Mouse (Mus musculus) liver, embryonic 13.5 days (tissue): ENCODE measurements around the gene Tlx3. TPM values are rescaled to one million over a fixed set of nuclear protein-coding genes. Genes with fewer than 3 reads are reported as not detected.
A peak's percentile ranks its signal among the peaks of the same experiment; 100 is the strongest.

Source experiments
- ATAC-seq: fragments of 200-750 bp; cut with Nextera tagmentation; 2 replicates; pipeline ENCODE4 v1.8.0; 2017; ENCODE audit warnings: low read depth, mild to moderate bottlenecking, moderate number of reproducible peaks, moderate library complexity
- DNase-seq: peaks from one replicate; pipeline ENCODE4 v3.0.0; 2022
- H3K27ac ChIP-seq: fragments of 300-500 bp; sonication (generic); 2 replicates; pipeline ENCODE4 v1.5.1; 2015; ENCODE audit warnings: moderate library complexity, mild to moderate bottlenecking, inconsistent platforms
- H3K27me3 ChIP-seq: fragments of 300-500 bp; sonication (generic); 2 replicates; pipeline ENCODE4 v1.6.1; 2015; ENCODE audit warnings: mild to moderate bottlenecking, inconsistent platforms
- H3K36me3 ChIP-seq: fragments of 300-500 bp; sonication (generic); 2 replicates; pipeline ENCODE4 v1.6.1; 2015; ENCODE audit warnings: mild to moderate bottlenecking, inconsistent platforms
- H3K4me1 ChIP-seq: fragments of 300-500 bp; sonication (generic); replicated peaks from 2 replicates; pipeline ENCODE4 v1.6.1; 2015; ENCODE audit warnings: inconsistent platforms
- H3K4me2 ChIP-seq: fragments of 300-500 bp; sonication (generic); 2 replicates; pipeline ENCODE4 v1.6.1; 2015; ENCODE audit warnings: inconsistent platforms, mild to moderate bottlenecking, moderate library complexity
- H3K4me3 ChIP-seq: fragments of 300-500 bp; sonication (generic); replicated peaks from 2 replicates; pipeline ENCODE4 v1.5.1; 2015; ENCODE audit warnings: mild to moderate bottlenecking, inconsistent platforms
- H3K9ac ChIP-seq: fragments of 300-500 bp; sonication (generic); 2 replicates; pipeline ENCODE4 v1.6.1; 2015; ENCODE audit warnings: mild to moderate bottlenecking, inconsistent platforms
- H3K9me3 ChIP-seq: fragments of 300-500 bp; sonication (generic); replicated peaks from 2 replicates; pipeline ENCODE4 v1.6.1; 2016; ENCODE audit warnings: inconsistent platforms
- WGBS: fragments of 180-500 bp; shearing (Covaris S2); methylation state at CpG from one replicate; pipeline ENCODE4 v1.1.7; 2015; ENCODE audit not compliant: insufficient replicate concordance; 5-methylcytosine and 5-hydroxymethylcytosine counted together
- polyA plus RNA-seq: library from polyadenylated mRNA; unstranded; fragments of >200 nt; fragmentation: Nextera tagmentation; extraction: Ambion mirVana; gene quantifications from 2 replicates; pipeline ENCODE4 v1.2.1, GENCODE M21; 2015

Gene Tlx3
- polyA plus RNA-seq, 1 experiment from 2014 or later: not detected

GRCm38 (mm10) chr11:33204329-33204705, 928 bp upstream of the Tlx3 start:
- no peak for DNase-seq
- no peaks in the 10 kb centered on the region for H3K9me3 ChIP-seq
- H3K27me3 ChIP-seq: peaks cover 97% of the 10 kb centered on the region
- H3K36me3 ChIP-seq: no peaks in the 10 kb centered on the region
- WGBS: 1% methylated on average over 18 of the region's 18 CpGs
- H3K4me2 ChIP-seq: no peak overlapping the region
- no peak overlapping the region for H3K4me3 ChIP-seq
- H3K27ac ChIP-seq: no peak overlapping the region
- ATAC-seq: no peak
- H3K9ac ChIP-seq: no peak overlapping the region
- H3K4me1 ChIP-seq: peaks cover 26% of the 10 kb centered on the region

DNA sequence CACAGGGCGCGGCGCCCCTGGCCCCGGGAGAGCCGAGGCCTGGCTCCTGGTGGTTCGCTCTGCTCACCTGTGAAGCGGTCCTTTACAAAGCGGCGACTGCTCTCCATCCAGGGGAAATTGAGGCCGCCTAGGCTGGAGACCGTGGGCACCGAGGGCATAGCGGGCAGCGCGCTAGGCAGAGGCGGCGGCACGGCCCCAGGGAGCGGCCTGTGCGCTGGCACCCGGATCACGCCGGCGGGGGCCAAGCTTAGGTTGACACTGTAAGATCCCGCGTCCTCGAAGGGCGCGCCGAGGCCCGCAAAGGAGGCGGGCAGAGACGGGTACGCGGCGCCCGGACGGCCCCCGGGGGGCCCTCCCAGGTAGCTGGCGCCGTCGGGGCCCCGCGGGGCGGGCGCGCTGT, 417 bp downstream of the Tlx3 start:
- DNase-seq (no peak), ATAC-seq (no peak)
- Histone ChIP-seq H3K9ac (no peak overlapping the region), H3K36me3 (no peaks in the 10 kb centered on the region), H3K27me3 (peaks cover 100% of the 10 kb centered on the region), H3K4me3 (peak overlapping the region; percentile 28), H3K4me2 (peak overlapping the region; percentile 40), H3K9me3 (no peaks in the 10 kb centered on the region), H3K27ac (no peak overlapping the region), H3K4me1 (peaks cover 26% of the 10 kb centered on the region)
- 1% methylated on average over 35 of the region's 47 CpGs for WGBS

DNA sequence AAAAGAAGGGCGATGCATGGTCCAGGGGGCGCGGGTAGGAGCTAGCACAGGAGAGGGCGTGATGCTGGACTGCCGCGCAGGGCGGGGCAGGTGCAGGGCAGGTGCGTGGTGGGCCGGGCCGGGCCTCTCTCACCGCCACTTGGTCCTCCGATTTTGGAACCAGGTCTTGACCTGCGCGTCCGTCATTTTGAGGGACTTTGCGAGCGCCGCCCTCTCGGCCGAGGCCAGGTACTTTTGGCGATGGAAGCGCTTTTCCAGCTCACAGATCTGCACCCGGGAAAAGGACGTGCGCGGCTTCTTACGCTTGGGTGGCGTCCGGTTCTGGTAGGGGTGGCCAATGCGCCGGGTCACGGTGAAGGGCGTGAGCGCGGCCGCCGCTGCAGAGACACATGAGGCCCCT, 1.1 kb downstream of the Tlx3 start:
- Histone ChIP-seq H3K27ac (no peak overlapping the region), H3K4me3 (no peak overlapping the region), H3K36me3 (no peaks in the 10 kb centered on the region), H3K9ac (no peak overlapping the region), H3K4me1 (peaks cover 26% of the 10 kb centered on the region), H3K4me2 (no peak overlapping the region), H3K27me3 (peaks cover 100% of the 10 kb centered on the region), H3K9me3 (no peaks in the 10 kb centered on the region)
- ATAC-seq: no peak
- no peak for DNase-seq
- 3% methylated on average over 37 of the region's 37 CpGs for WGBS

GRCm38 (mm10) chr11:33201626-33202010, 1.8 kb downstream of the Tlx3 start:
- ATAC-seq: no peak
- Histone ChIP-seq H3K9ac (no peak overlapping the region), H3K36me3 (no peaks in the 10 kb centered on the region), H3K9me3 (no peaks in the 10 kb centered on the region), H3K4me1 (peaks cover 26% of the 10 kb centered on the region), H3K27ac (no peak overlapping the region), H3K4me2 (0 out of 2 replicates have a peak overlapping the region, but pooled peaks have one; percentile 38), H3K27me3 (peaks cover 100% of the 10 kb centered on the region), H3K4me3 (peak overlapping the region; percentile 29; the same call in 1 of the 2 replicates)
- 4% methylated on average over 19 of the region's 19 CpGs for WGBS
- DNase-seq: no peak

- Histone ChIP-seq H3K9ac (no peak overlapping the region), H3K27ac (no peak overlapping the region), H3K9me3 (no peaks in the 10 kb centered on the region), H3K27me3 (peaks cover 100% of the 10 kb centered on the region), H3K4me3 (peak overlapping the region; percentile 29), H3K4me2 (peak overlapping the region; percentile 38), H3K36me3 (no peaks in the 10 kb centered on the region), H3K4me1 (peaks cover 26% of the 10 kb centered on the region)
- 1% methylated on average over 63 of the region's 76 CpGs for WGBS
- DNase-seq: no peak
- ATAC-seq: no peak
Measured at GRCm38 (mm10) chr11:33200764-33201625, 2.4 kb downstream of the Tlx3 start.

DNA sequence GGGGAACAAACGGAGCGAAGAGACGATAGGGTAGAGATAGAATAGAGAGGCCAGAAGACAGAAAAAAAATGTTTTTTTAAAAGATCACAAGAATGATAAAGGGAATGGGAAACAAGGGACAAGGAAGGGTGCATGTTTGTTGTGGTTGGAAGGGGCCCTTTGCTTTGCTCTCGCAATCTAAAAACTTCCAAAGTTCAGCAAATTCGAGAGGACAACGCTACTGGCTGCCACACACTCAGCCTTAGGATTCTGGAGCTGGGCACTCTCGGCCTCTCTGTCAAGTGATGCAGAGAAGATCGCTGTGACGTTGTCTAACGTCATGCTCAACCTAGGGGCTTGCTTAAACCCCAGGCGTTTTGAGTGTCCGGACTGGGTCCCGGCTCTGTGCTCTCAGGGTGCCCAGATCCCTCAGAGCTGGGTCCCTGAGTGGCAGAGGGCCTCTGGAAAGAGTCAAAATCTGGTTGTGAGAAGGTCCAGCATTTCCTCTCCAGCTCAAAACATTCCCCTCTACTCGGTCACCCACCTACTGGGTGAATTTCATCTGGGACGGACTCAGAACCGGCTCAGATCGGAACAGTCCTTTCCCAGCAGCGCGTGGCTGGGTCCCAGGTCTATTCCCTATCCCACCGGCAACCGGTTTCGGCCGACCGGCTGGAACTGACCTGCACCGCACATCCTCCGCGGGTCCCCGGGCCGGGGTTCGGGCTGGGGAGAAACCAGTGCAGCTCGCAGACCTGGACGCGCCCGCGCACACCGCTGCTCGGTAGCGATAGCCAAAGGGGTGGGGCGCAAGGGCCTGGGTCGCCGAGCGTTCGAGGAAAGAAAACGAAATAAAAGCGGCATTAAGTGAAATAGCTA, 3.3 kb downstream of the Tlx3 start:
- H3K27ac ChIP-seq: no peak overlapping the region
- peak overlapping the region; percentile 38 for H3K4me2 ChIP-seq
- 2% methylated on average over 45 of the region's 45 CpGs for WGBS
- peak overlapping the region; percentile 29 for H3K4me3 ChIP-seq
- ATAC-seq: no peak
- H3K36me3 ChIP-seq: no peaks in the 10 kb centered on the region
- H3K9ac ChIP-seq: no peak overlapping the region
- H3K9me3 ChIP-seq: no peaks in the 10 kb centered on the region
- peaks cover 100% of the 10 kb centered on the region for H3K27me3 ChIP-seq
- DNase-seq: no peak
- H3K4me1 ChIP-seq: peaks cover 26% of the 10 kb centered on the region

DNA sequence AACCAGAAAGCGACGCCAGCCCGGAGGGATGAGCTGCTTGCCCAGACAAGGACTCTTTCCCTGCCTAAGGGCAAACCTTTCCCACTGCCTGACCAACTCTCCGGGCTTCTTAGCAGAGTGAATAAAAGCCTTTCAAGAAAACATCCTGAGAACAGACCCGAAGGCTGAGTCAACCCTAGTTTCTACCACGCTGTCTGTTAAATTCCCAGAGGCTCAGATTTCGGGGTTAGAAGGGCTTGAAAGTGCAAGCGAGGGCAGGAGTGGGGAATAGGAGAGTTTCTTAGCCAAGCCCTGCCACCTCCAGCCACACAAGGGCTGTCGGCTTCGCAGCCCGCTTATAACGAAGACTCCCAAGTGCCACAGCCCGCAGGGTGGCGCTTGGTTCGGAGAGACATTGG, 4.3 kb downstream of the Tlx3 start:
- 3% methylated on average over 15 of the region's 15 CpGs for WGBS
- no peak for DNase-seq
- H3K9me3 ChIP-seq: no peaks in the 10 kb centered on the region

GRCm38 (mm10) chr11:33198351-33199116, 4.9 kb downstream of the Tlx3 start:
- no peaks in the 10 kb centered on the region for H3K36me3 ChIP-seq
- H3K9me3 ChIP-seq: no peaks in the 10 kb centered on the region
- WGBS: 22% methylated on average over 22 of the region's 22 CpGs
- DNase-seq: no peak
- ATAC-seq: no peak
- H3K4me3 ChIP-seq: no peak overlapping the region
- H3K4me1 ChIP-seq: peaks cover 24% of the 10 kb centered on the region
- H3K27ac ChIP-seq: no peak overlapping the region
- H3K4me2 ChIP-seq: no peak overlapping the region
- no peak overlapping the region for H3K9ac ChIP-seq
- H3K27me3 ChIP-seq: peaks cover 97% of the 10 kb centered on the region

More for the DNA sequence above, 4.3 kb downstream of the Tlx3 start:
- Histone ChIP-seq H3K27me3 (peaks cover 97% of the 10 kb centered on the region), H3K36me3 (no peaks in the 10 kb centered on the region), H3K4me3 (no peak overlapping the region), H3K27ac (no peak overlapping the region), H3K4me1 (peaks cover 26% of the 10 kb centered on the region), H3K4me2 (no peak overlapping the region), H3K9ac (no peak overlapping the region)
- no peak for ATAC-seq

- ATAC-seq (no peak), DNase-seq (no peak)
- H3K9me3 ChIP-seq: no peaks in the 10 kb centered on the region
- H3K36me3 ChIP-seq: no peaks in the 10 kb centered on the region
- no peak overlapping the region for H3K4me2 ChIP-seq
- H3K4me1 ChIP-seq: peaks cover 15% of the 10 kb centered on the region
- H3K9ac ChIP-seq: no peak overlapping the region
- WGBS: 21% methylated on average over 15 of the region's 15 CpGs
- no peak overlapping the region for H3K4me3 ChIP-seq
- peaks cover 97% of the 10 kb centered on the region for H3K27me3 ChIP-seq
- no peak overlapping the region for H3K27ac ChIP-seq
Measured at GRCm38 (mm10) chr11:33197673-33198072, 5.7 kb downstream of the Tlx3 start.

DNA sequence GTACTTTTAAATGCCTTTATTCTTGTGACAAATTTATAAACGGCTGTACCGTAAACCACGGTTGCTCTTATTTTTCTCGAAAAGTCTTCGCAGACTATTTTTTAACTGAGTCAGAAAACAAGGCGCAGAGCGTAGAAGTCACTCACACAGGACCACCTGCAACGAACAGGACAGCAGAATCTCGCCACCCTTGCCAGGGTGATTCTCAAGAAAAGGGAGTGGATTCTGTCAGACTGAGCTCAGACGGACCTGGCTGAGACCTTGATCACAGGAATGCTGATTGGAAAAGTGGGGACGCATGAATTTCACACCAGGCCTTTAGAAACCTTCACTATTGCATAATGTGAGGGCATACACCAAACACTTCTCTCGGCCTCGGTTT, 6.3 kb downstream of the Tlx3 start:
- WGBS: 31% methylated on average over 13 of the region's 13 CpGs

More for the DNA sequence above, 6.3 kb downstream of the Tlx3 start:
- Histone ChIP-seq H3K36me3 (no peaks in the 10 kb centered on the region), H3K27ac (no peak overlapping the region), H3K9ac (no peak overlapping the region), H3K27me3 (peaks cover 97% of the 10 kb centered on the region), H3K9me3 (no peaks in the 10 kb centered on the region), H3K4me3 (no peak overlapping the region), H3K4me1 (peaks cover 12% of the 10 kb centered on the region), H3K4me2 (no peak overlapping the region)
- ATAC-seq: no peak
- DNase-seq: no peak
